Mouse (Mus musculus) frontal cortex, adult (tissue): Measurements from ENCODE around the gene Samd1.

Source experiments
- ATAC-seq: cut with Nextera tagmentation; 2 replicates; pipeline ENCODE4 v1.9.2; 2017; ENCODE audit warnings: mild to moderate bottlenecking, moderate library complexity, mixed read lengths; ENCODE audit not compliant: low TSS enrichment

The Samd1 gene

GRCm38 (mm10) chr8:83997511-83998141 lies at the start of gene Samd1:
Gene Samd1, plus strand, starts transcription at chr8:83997672.
- ATAC-seq, result peak; percentile 20; the same call in 1 of the 2 replicates

- no peak for ATAC-seq
These were observed 42.7 kb upstream of the Samd1 start for GRCm38 (mm10) chr8:83954749-83955105.

- ATAC-seq, result peak; percentile 99
These were observed 42.1 kb upstream of the Samd1 start, which contains the start of the genes Gm10644 and Asf1b for GRCm38 (mm10) chr8:83955106-83955957. Gene Gm10644, minus strand, starts transcription at chr8:83955205. Gene Asf1b, plus strand, starts transcription at chr8:83955507.

GRCm38 (mm10) chr8:83955958-83956218 lies 41.6 kb upstream of the Samd1 start:
- ATAC-seq, result no peak

- no peak for ATAC-seq
These were observed 40.7 kb upstream of the Samd1 start for GRCm38 (mm10) chr8:83956789-83957188.

- no peak for ATAC-seq
These were observed 33.3 kb upstream of the Samd1 start for GRCm38 (mm10) chr8:83964015-83964765.

GRCm38 (mm10) chr8:83967701-83968100 lies 29.8 kb upstream of the Samd1 start:
- no peak for ATAC-seq

GRCm38 (mm10) chr8:83971121-83971520 lies 26.4 kb upstream of the Samd1 start:
- no peak for ATAC-seq

- no peak for ATAC-seq
These were observed 25.8 kb upstream of the Samd1 start for GRCm38 (mm10) chr8:83971661-83972060.

GRCm38 (mm10) chr8:83972150-83973120 lies 25.0 kb upstream of the Samd1 start, which contains the start of gene Prkaca:
Gene Prkaca, plus strand, starts transcription at chr8:83972993.
- peak; percentile 99 for ATAC-seq

- ATAC-seq, result peak; percentile 6; the same call in 1 of the 2 replicates
These were observed 24.1 kb upstream of the Samd1 start for GRCm38 (mm10) chr8:83973161-83974031.

GRCm38 (mm10) chr8:83974521-83974920 lies 23.0 kb upstream of the Samd1 start:
- no peak for ATAC-seq

GRCm38 (mm10) chr8:83976101-83976630 lies 21.3 kb upstream of the Samd1 start:
- no peak for ATAC-seq

- no peak for ATAC-seq
These were observed 20.6 kb upstream of the Samd1 start for GRCm38 (mm10) chr8:83976779-83977350.

GRCm38 (mm10) chr8:83977646-83978045 lies 19.8 kb upstream of the Samd1 start:
- ATAC-seq, result no peak

- no peak for ATAC-seq
These were observed 19.3 kb upstream of the Samd1 start for GRCm38 (mm10) chr8:83978200-83978599.

- ATAC-seq, result no peak
These were observed 17.2 kb upstream of the Samd1 start for GRCm38 (mm10) chr8:83980250-83980649.

GRCm38 (mm10) chr8:83980845-83981244 lies 16.6 kb upstream of the Samd1 start:
- no peak for ATAC-seq

- ATAC-seq, result no peak
These were observed 15.9 kb upstream of the Samd1 start for GRCm38 (mm10) chr8:83981533-83981932.

- no peak for ATAC-seq
These were observed 15.0 kb upstream of the Samd1 start for GRCm38 (mm10) chr8:83982449-83982848.
